Mouse (Mus musculus): ENCODE data around the gene Mphosph9. TPM values are rescaled to one million over a fixed set of nuclear protein-coding genes. Genes with fewer than 3 reads are reported as not detected.
"Not testable (repeated sequence)": the region's sequence is repeated elsewhere in the genome, so short reads cannot be mapped to it uniquely, and the experiment has no call there.

Mphosph9 gene
- polyA plus RNA-seq, 1 experiment from 2014 or later = 21.2 TPM

GRCm38 (mm10) chr5:124351604-124352003 is 23.8 kb upstream of the Mphosph9 start:
- H3K4me1 ChIP-seq (replicated peaks; ENCODE audit: control insufficient read depth, insufficient read depth, low read length) = peaks cover 13% of the 10 kb centered on the region
- H3K4me3 ChIP-seq (ENCODE audit: low read depth, low read length) = peak overlapping the region; percentile 98
- H3K36me3 ChIP-seq (ENCODE audit: control insufficient read depth, insufficient read depth, low read length) = peaks cover 16% of the 10 kb centered on the region
- H3K9ac ChIP-seq (ENCODE audit: low read length) = peak overlapping the region; percentile 100
- ATAC-seq (replicated peaks; ENCODE audit: low FRiP score) (no peak; the same call in 1 of the 2 replicates), DNase-seq (ENCODE audit: low spot score) (no peak)
- peak overlapping the region; percentile 99 for H3K27ac ChIP-seq (ENCODE audit: low read depth, low read length)
- no peaks in the 10 kb centered on the region for H3K9me3 ChIP-seq (ENCODE audit: control insufficient read depth, low read length)
- peak overlapping the region; percentile 90 for H3K4me2 ChIP-seq (ENCODE audit: low read depth, low read length, severe bottlenecking)
- 38% methylated on average over 3 of the region's 3 CpGs for WGBS
- H3K27me3 ChIP-seq (ENCODE audit: control insufficient read depth, insufficient read depth, low read length) = no peaks in the 10 kb centered on the region

- peaks cover 11% of the 10 kb centered on the region for H3K4me1 ChIP-seq (replicated peaks; ENCODE audit: control insufficient read depth, insufficient read depth, low read length)
- H3K4me3 ChIP-seq (ENCODE audit: low read depth, low read length) = peak overlapping the region; percentile 98
- peak overlapping the region; percentile 90 for H3K4me2 ChIP-seq (ENCODE audit: low read depth, low read length, severe bottlenecking)
- H3K9me3 ChIP-seq (ENCODE audit: control insufficient read depth, low read length) = no peaks in the 10 kb centered on the region
- peak; percentile 55 for ATAC-seq (replicated peaks; ENCODE audit: low FRiP score)
- peaks cover 20% of the 10 kb centered on the region for H3K36me3 ChIP-seq (ENCODE audit: control insufficient read depth, insufficient read depth, low read length)
- 20% methylated on average over 7 of the region's 7 CpGs for WGBS
- DNase-seq (ENCODE audit: low spot score) = peak; percentile 82
- H3K27me3 ChIP-seq (ENCODE audit: control insufficient read depth, insufficient read depth, low read length) = no peaks in the 10 kb centered on the region
- peak overlapping the region; percentile 100 for H3K9ac ChIP-seq (ENCODE audit: low read length)
- peak overlapping the region; percentile 99 for H3K27ac ChIP-seq (ENCODE audit: low read depth, low read length)
These were observed 23.4 kb upstream of the Mphosph9 start for GRCm38 (mm10) chr5:124351111-124351560.

- DNase-seq (ENCODE audit: low spot score) (no peak), ATAC-seq (replicated peaks; ENCODE audit: low FRiP score) (no peak)
- Histone ChIP-seq H3K27ac (ENCODE audit: low read depth, low read length) (peak overlapping the region; percentile 99), H3K27me3 (ENCODE audit: control insufficient read depth, insufficient read depth, low read length) (no peaks in the 10 kb centered on the region), H3K4me2 (ENCODE audit: low read depth, low read length, severe bottlenecking) (peak overlapping the region; percentile 90), H3K36me3 (ENCODE audit: control insufficient read depth, insufficient read depth, low read length) (peaks cover 20% of the 10 kb centered on the region), H3K4me3 (ENCODE audit: low read depth, low read length) (peak overlapping the region; percentile 98), H3K9me3 (ENCODE audit: control insufficient read depth, low read length) (no peaks in the 10 kb centered on the region), H3K4me1 (replicated peaks; ENCODE audit: control insufficient read depth, insufficient read depth, low read length) (peaks cover 11% of the 10 kb centered on the region), H3K9ac (ENCODE audit: low read length) (peak overlapping the region; percentile 100; the same call in 1 of the 2 replicates)
- WGBS = 80% methylated on average over 2 of the region's 2 CpGs
These were observed 22.6 kb upstream of the Mphosph9 start for GRCm38 (mm10) chr5:124350350-124350749.

- no peak overlapping the region for H3K9ac ChIP-seq (ENCODE audit: low read length)
- no peak overlapping the region for H3K4me2 ChIP-seq (ENCODE audit: low read depth, low read length, severe bottlenecking)
- H3K4me1 ChIP-seq (replicated peaks; ENCODE audit: control insufficient read depth, insufficient read depth, low read length) = peaks cover 11% of the 10 kb centered on the region
- no peaks in the 10 kb centered on the region for H3K27me3 ChIP-seq (ENCODE audit: control insufficient read depth, insufficient read depth, low read length)
- no peaks in the 10 kb centered on the region for H3K9me3 ChIP-seq (ENCODE audit: control insufficient read depth, low read length)
- H3K27ac ChIP-seq (ENCODE audit: low read depth, low read length) = no peak overlapping the region
- peaks cover 26% of the 10 kb centered on the region for H3K36me3 ChIP-seq (ENCODE audit: control insufficient read depth, insufficient read depth, low read length)
- no peak overlapping the region for H3K4me3 ChIP-seq (ENCODE audit: low read depth, low read length)
- WGBS = 94% methylated on average over 17 of the region's 17 CpGs
- ATAC-seq (replicated peaks; ENCODE audit: low FRiP score) (no peak), DNase-seq (ENCODE audit: low spot score) (no peak)
These were observed 21.4 kb upstream of the Mphosph9 start for GRCm38 (mm10) chr5:124349196-124349595.

GRCm38 (mm10) chr5:124342897-124343296 is 15.1 kb upstream of the Mphosph9 start:
- DNase-seq (ENCODE audit: low spot score) = no peak
- Histone ChIP-seq H3K9me3 (ENCODE audit: control insufficient read depth, low read length) (no peaks in the 10 kb centered on the region), H3K4me1 (replicated peaks; ENCODE audit: control insufficient read depth, insufficient read depth, low read length) (no peaks in the 10 kb centered on the region), H3K27me3 (ENCODE audit: control insufficient read depth, insufficient read depth, low read length) (no peaks in the 10 kb centered on the region), H3K4me2 (ENCODE audit: low read depth, low read length, severe bottlenecking) (no peak overlapping the region), H3K27ac (ENCODE audit: low read depth, low read length) (no peak overlapping the region), H3K9ac (ENCODE audit: low read length) (no peak overlapping the region), H3K36me3 (ENCODE audit: control insufficient read depth, insufficient read depth, low read length) (peaks cover 11% of the 10 kb centered on the region), H3K4me3 (ENCODE audit: low read depth, low read length) (no peak overlapping the region)
- 83% methylated on average over 8 of the region's 8 CpGs for WGBS
- no peak for ATAC-seq (replicated peaks; ENCODE audit: low FRiP score)

GRCm38 (mm10) chr5:124341753-124342339 is 14.1 kb upstream of the Mphosph9 start:
- DNase-seq (ENCODE audit: low spot score) = not testable (repeated sequence)
- 0 out of 2 replicates have a peak, but pooled peaks have one; percentile 44 for ATAC-seq (replicated peaks; ENCODE audit: low FRiP score)
- 71% methylated on average over 6 of the region's 6 CpGs for WGBS

GRCm38 (mm10) chr5:124338791-124339190 is 11.0 kb upstream of the Mphosph9 start:
- H3K9me3 ChIP-seq (ENCODE audit: control insufficient read depth, low read length) = no peaks in the 10 kb centered on the region
- DNase-seq (ENCODE audit: low spot score) (no peak), ATAC-seq (replicated peaks; ENCODE audit: low FRiP score) (no peak)
- H3K27me3 ChIP-seq (ENCODE audit: control insufficient read depth, insufficient read depth, low read length) = no peaks in the 10 kb centered on the region
- H3K36me3 ChIP-seq (ENCODE audit: control insufficient read depth, insufficient read depth, low read length) = no peaks in the 10 kb centered on the region
- H3K27ac ChIP-seq (ENCODE audit: low read depth, low read length) = no peak overlapping the region
- 92% methylated on average over 8 of the region's 8 CpGs for WGBS
- no peak overlapping the region for H3K9ac ChIP-seq (ENCODE audit: low read length)
- H3K4me1 ChIP-seq (replicated peaks; ENCODE audit: control insufficient read depth, insufficient read depth, low read length) = no peaks in the 10 kb centered on the region
- no peak overlapping the region for H3K4me3 ChIP-seq (ENCODE audit: low read depth, low read length)
- no peak overlapping the region for H3K4me2 ChIP-seq (ENCODE audit: low read depth, low read length, severe bottlenecking)

More at GRCm38 (mm10) chr5:124341753-124342339, 14.1 kb upstream of the Mphosph9 start:
- H3K9me3 ChIP-seq (ENCODE audit: control insufficient read depth, low read length); H3K9ac ChIP-seq (ENCODE audit: low read length); H3K4me2 ChIP-seq (ENCODE audit: low read depth, low read length, severe bottlenecking); H3K27me3 ChIP-seq (ENCODE audit: control insufficient read depth, insufficient read depth, low read length); H3K27ac ChIP-seq (ENCODE audit: low read depth, low read length); H3K4me3 ChIP-seq (ENCODE audit: low read depth, low read length); H3K4me1 ChIP-seq (replicated peaks; ENCODE audit: control insufficient read depth, insufficient read depth, low read length): not testable (repeated sequence)
- H3K36me3 ChIP-seq (ENCODE audit: control insufficient read depth, insufficient read depth, low read length) = peaks cover 11% of the 10 kb centered on the region

GRCm38 (mm10) chr5:124337909-124338308 is 10.1 kb upstream of the Mphosph9 start:
- no peak overlapping the region for H3K9ac ChIP-seq (ENCODE audit: low read length)
- no peaks in the 10 kb centered on the region for H3K27me3 ChIP-seq (ENCODE audit: control insufficient read depth, insufficient read depth, low read length)
- H3K4me3 ChIP-seq (ENCODE audit: low read depth, low read length) = no peak overlapping the region
- H3K4me1 ChIP-seq (replicated peaks; ENCODE audit: control insufficient read depth, insufficient read depth, low read length) = no peaks in the 10 kb centered on the region
- no peaks in the 10 kb centered on the region for H3K36me3 ChIP-seq (ENCODE audit: control insufficient read depth, insufficient read depth, low read length)
- 74% methylated on average over 9 of the region's 9 CpGs for WGBS
- no peak overlapping the region for H3K4me2 ChIP-seq (ENCODE audit: low read depth, low read length, severe bottlenecking)
- H3K27ac ChIP-seq (ENCODE audit: low read depth, low read length) = no peak overlapping the region
- ATAC-seq (replicated peaks; ENCODE audit: low FRiP score) (no peak), DNase-seq (ENCODE audit: low spot score) (no peak)
- no peaks in the 10 kb centered on the region for H3K9me3 ChIP-seq (ENCODE audit: control insufficient read depth, low read length)

- H3K27ac ChIP-seq (ENCODE audit: low read depth, low read length) = no peak overlapping the region
- H3K4me1 ChIP-seq (replicated peaks; ENCODE audit: control insufficient read depth, insufficient read depth, low read length) = no peaks in the 10 kb centered on the region
- no peaks in the 10 kb centered on the region for H3K9me3 ChIP-seq (ENCODE audit: control insufficient read depth, low read length)
- H3K27me3 ChIP-seq (ENCODE audit: control insufficient read depth, insufficient read depth, low read length) = no peaks in the 10 kb centered on the region
- ATAC-seq (replicated peaks; ENCODE audit: low FRiP score) (no peak), DNase-seq (ENCODE audit: low spot score) (no peak)
- no peak overlapping the region for H3K4me3 ChIP-seq (ENCODE audit: low read depth, low read length)
- no peak overlapping the region for H3K9ac ChIP-seq (ENCODE audit: low read length)
- H3K36me3 ChIP-seq (ENCODE audit: control insufficient read depth, insufficient read depth, low read length) = no peaks in the 10 kb centered on the region
- no peak overlapping the region for H3K4me2 ChIP-seq (ENCODE audit: low read depth, low read length, severe bottlenecking)
- 95% methylated on average over 9 of the region's 9 CpGs for WGBS
These were observed 9.3 kb upstream of the Mphosph9 start for GRCm38 (mm10) chr5:124337103-124337502.
